Mouse (Mus musculus) heart, embryonic 14.5 days (tissue): Measurements from ENCODE around the gene Lrig2. TPM values are rescaled to one million over a fixed set of nuclear protein-coding genes. Genes with fewer than 3 reads are reported as not detected.

Source experiments
- ATAC-seq: fragments of 200-750 bp; cut with Nextera tagmentation; 2 replicates; pipeline ENCODE4 v1.8.0; 2017; ENCODE audit warnings: low read depth, moderate TSS enrichment; ENCODE audit not compliant: insufficient number of reproducible peaks, insufficient read depth, low FRiP score
- H3K27ac ChIP-seq, 2 experiments: fragments of 200-500 bp in 1 of 2; fragments of 300-500 bp in 1 of 2; sonication (generic) in 1 of 2; replicated peaks in 1 of 2; 2 replicates each; pipeline ENCODE4 v1.5.1; 2012 to 2014; ENCODE audit warnings: low read depth in 2 of 2, low read length in 2 of 2, control low read depth in 1 of 2, mild to moderate bottlenecking in 1 of 2, mixed read lengths in 1 of 2; ENCODE audit not compliant: control insufficient read depth in 1 of 2, insufficient read depth in 1 of 2
- H3K27me3 ChIP-seq: fragments of 300-500 bp; sonication (generic); 2 replicates; pipeline ENCODE4 v1.6.1; 2014; ENCODE audit warnings: mild to moderate bottlenecking, low read length, control low read depth; ENCODE audit not compliant: control insufficient read depth, insufficient read depth
- H3K36me3 ChIP-seq: fragments of 300-500 bp; sonication (generic); 2 replicates; pipeline ENCODE4 v1.6.1; 2014; ENCODE audit warnings: mild to moderate bottlenecking, control low read depth, low read length, mixed read lengths; ENCODE audit not compliant: control insufficient read depth, insufficient read depth
- H3K4me1 ChIP-seq, 2 experiments: fragments of 200-500 bp in 1 of 2; fragments of 300-500 bp in 1 of 2; sonication (generic) in 1 of 2; 2 replicates each; pipeline ENCODE4 v1.6.1; 2012 to 2014; ENCODE audit warnings: low read length in 2 of 2, control low read depth in 1 of 2, mixed read lengths in 1 of 2; ENCODE audit not compliant: control insufficient read depth in 2 of 2, insufficient read depth in 2 of 2
- H3K4me2 ChIP-seq: fragments of 300-500 bp; sonication (generic); 2 replicates; pipeline ENCODE4 v1.6.1; 2014; ENCODE audit warnings: mild to moderate bottlenecking, low read length
- H3K4me3 ChIP-seq, 2 experiments: fragments of 200-500 bp in 1 of 2; fragments of 300-500 bp in 1 of 2; sonication (generic) in 1 of 2; 2 replicates each; pipeline ENCODE4 v1.5.1; 2012 to 2014; ENCODE audit warnings: low read length in 2 of 2, mild to moderate bottlenecking in 2 of 2, control low read depth in 1 of 2, low read depth in 1 of 2, moderate library complexity in 1 of 2; ENCODE audit not compliant: control insufficient read depth in 1 of 2, insufficient read depth in 1 of 2
- H3K9ac ChIP-seq: fragments of 300-500 bp; sonication (generic); 2 replicates; pipeline ENCODE4 v1.6.1; 2014; ENCODE audit warnings: mild to moderate bottlenecking, low read length
- H3K9me3 ChIP-seq: fragments of 300-500 bp; sonication (generic); 2 replicates; pipeline ENCODE4 v1.6.1; 2016; ENCODE audit warnings: low read length, control low read depth; ENCODE audit not compliant: control insufficient read depth
- WGBS: fragments of 180-500 bp; shearing (Covaris S2); extraction: QIAGEN DNeasy Blood & Tissue Kit; methylation state at CpG from one replicate; pipeline ENCODE4 v1.1.7; 2014; 5-methylcytosine and 5-hydroxymethylcytosine counted together
- polyA plus RNA-seq: library from polyadenylated mRNA; unstranded; fragments of >200 nt; fragmentation: Nextera tagmentation; extraction: Ambion mirVana; gene quantifications from 2 replicates; pipeline ENCODE4 v1.2.1, GENCODE M21; 2014

Gene Lrig2
- polyA plus RNA-seq, 1 experiment from 2014 or later: 16.8 TPM

DNA sequence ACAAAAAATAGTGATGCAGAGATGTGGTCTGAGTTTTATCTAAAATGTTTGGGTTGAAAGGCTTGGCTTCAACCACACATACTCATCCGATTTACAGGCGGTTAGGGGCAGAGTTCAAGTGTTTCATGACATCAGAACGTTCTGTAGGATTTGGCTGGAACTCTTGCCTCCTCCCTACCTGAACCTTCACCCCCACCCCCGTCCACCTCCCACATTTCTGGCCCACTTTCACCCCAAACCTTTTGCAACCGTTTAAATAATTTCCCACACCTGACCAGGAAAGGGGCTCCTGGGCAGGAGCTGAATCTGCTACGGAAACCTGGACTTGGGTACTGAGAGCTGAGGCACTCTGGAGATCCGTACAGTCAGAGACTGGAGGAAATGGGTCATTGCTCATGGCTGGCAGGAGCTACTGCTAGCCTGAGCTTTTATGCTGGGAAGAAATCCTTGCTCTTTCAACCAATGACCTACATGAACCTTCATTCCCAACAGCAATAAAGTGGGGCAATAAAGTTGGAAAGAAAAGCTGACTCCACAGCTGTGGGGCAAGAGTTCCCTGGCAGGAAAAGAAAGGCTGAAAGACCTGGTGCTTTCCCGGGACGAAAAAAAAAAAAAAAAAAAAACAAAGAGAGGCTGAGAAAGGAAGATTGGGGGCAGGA is 28.9 kb upstream of the Lrig2 start:
- Histone ChIP-seq H3K9ac (no peak overlapping the region), H3K4me2 (no peak overlapping the region), H3K27me3 (no peaks in the 10 kb centered on the region), H3K4me1 (peaks cover 8 to 9% of the 10 kb centered on the region in 2 experiments; a peak in 3 of 4 replicates), H3K9me3 (no peaks in the 10 kb centered on the region), H3K36me3 (no peaks in the 10 kb centered on the region), H3K27ac (no peak overlapping the region), H3K4me3 (no peak overlapping the region)
- ATAC-seq: no peak
- WGBS: 62% methylated on average over 9 of the region's 9 CpGs

DNA sequence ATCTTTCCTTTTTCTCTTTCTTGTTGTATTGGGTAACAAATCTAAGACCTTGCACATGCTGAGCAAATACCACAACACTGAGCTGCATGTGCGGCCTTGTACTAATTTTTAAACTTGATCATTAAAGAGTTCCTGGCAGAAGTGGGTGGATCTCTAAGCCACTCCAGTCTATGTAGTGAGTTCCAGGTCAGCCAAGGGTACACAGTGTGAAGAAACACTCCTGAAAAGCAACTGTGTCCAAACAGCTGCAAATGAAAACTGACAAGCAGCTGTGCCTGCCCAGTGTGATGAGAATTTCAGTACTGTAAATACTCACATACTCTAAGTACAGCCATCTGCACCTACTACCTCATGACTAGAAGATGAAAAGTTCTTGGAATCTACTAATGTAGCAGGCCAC is 21.5 kb upstream of the Lrig2 start:
- no peaks in the 10 kb centered on the region for H3K27me3 ChIP-seq
- H3K4me3 ChIP-seq: no peak overlapping the region
- H3K4me1 ChIP-seq: no peaks in the 10 kb centered on the region
- H3K36me3 ChIP-seq: no peaks in the 10 kb centered on the region
- H3K9ac ChIP-seq: no peak overlapping the region
- H3K4me2 ChIP-seq: no peak overlapping the region
- ATAC-seq: no peak
- no peaks in the 10 kb centered on the region for H3K9me3 ChIP-seq
- no peak overlapping the region for H3K27ac ChIP-seq
- 85% methylated on average over 1 of the region's 1 CpGs for WGBS

DNA sequence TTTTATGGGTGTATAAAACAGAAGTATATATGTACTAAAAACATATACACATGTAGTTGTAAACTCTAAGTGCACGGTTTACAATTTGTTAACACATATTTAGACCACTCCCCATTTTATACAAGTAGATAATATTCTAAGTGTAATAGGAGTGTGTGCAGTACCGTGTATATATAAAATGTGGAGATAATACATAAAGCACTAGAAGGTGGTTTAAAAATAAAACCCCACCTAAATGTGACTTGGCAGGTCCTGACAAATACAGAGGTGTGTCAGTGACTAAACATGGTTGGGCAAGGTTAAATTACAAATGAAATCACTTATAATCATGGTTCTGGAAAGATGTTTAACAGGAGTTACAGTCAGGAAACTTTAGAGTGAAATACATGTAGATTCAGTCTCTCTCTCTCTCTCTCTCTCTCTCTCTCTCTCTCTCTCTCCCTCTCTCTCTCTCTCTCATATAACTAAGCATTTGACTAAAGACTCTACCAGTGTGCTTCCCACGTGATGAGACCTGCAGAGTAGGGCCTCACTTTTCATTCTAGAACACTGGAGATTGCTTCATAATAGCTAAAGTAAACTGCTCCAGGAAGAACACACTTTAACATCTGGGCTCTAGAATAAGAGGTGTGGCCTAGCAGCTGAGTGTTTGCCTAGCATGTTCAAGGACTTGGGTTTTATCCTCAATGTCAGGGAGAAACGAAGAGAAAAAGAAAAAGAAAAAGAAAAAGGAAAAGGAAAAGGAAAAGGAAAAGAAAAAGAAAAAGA is 14.6 kb upstream of the Lrig2 start:
- no peaks in the 10 kb centered on the region for H3K36me3 ChIP-seq
- H3K9me3 ChIP-seq: 0 out of 2 replicates have a peak, but pooled peaks cover 3% of the 10 kb centered on the region
- no peak overlapping the region for H3K4me3 ChIP-seq
- no peak overlapping the region for H3K27ac ChIP-seq
- H3K27me3 ChIP-seq: no peaks in the 10 kb centered on the region
- no peak for ATAC-seq
- no peak overlapping the region for H3K9ac ChIP-seq
- no peaks in the 10 kb centered on the region; a peak in 1 of 4 replicates for H3K4me1 ChIP-seq
- 64% methylated on average over 4 of the region's 4 CpGs for WGBS
- H3K4me2 ChIP-seq: no peak overlapping the region

DNA sequence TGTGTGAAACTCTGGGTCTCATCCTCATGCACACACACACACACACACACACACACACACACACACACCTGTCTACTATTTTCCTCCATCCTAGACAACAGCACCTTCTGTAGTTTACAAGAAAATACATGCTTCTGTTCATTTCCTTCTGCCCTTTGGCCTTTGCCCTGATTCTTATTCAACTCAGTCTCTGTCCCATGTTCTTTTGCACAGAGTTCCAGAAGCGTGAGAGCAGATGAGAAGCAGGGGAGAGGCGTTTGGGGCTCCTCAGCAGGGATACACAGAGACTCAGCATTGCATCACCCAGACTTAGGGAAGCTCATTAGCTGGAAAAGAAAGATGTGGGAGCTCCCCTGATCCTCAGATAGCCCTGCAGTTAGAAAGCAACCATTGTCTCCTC is 13.8 kb upstream of the Lrig2 start:
- Histone ChIP-seq H3K36me3 (no peaks in the 10 kb centered on the region), H3K9me3 (0 out of 2 replicates have a peak, but pooled peaks cover 3% of the 10 kb centered on the region), H3K4me1 (no peaks in the 10 kb centered on the region; a peak in 1 of 4 replicates), H3K27me3 (no peaks in the 10 kb centered on the region), H3K4me2 (no peak overlapping the region), H3K9ac (no peak overlapping the region), H3K27ac (no peak overlapping the region), H3K4me3 (no peak overlapping the region)
- WGBS: 47% methylated on average over 2 of the region's 2 CpGs
- no peak for ATAC-seq

DNA sequence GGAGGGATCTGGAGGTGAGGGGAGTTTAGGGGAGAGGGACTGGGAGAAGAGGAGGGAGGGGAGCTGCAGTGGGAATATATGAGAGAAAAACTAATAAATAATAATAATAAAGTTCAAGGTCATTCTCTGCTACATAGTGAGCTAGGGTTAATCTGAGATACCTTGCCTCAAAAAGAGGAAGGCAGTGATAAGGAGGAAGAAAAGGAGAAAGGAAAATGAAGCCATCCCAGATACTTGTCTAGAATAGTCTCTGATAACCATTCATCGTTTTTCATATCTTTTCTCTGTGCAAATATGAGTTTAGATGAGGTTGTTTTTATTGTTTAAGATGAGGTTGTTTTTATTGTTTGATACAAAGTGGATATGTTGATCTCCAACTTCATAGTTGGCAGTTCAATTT is 13.3 kb upstream of the Lrig2 start:
- no peaks in the 10 kb centered on the region for H3K27me3 ChIP-seq
- H3K4me1 ChIP-seq: no peaks in the 10 kb centered on the region; a peak in 1 of 4 replicates
- 0 out of 2 replicates have a peak, but pooled peaks cover 3% of the 10 kb centered on the region for H3K9me3 ChIP-seq
- no peak overlapping the region for H3K27ac ChIP-seq
- H3K4me3 ChIP-seq: no peak overlapping the region
- 53% methylated on average over 1 of the region's 1 CpGs for WGBS
- no peaks in the 10 kb centered on the region for H3K36me3 ChIP-seq
- H3K4me2 ChIP-seq: no peak overlapping the region
- H3K9ac ChIP-seq: no peak overlapping the region
- ATAC-seq: no peak

DNA sequence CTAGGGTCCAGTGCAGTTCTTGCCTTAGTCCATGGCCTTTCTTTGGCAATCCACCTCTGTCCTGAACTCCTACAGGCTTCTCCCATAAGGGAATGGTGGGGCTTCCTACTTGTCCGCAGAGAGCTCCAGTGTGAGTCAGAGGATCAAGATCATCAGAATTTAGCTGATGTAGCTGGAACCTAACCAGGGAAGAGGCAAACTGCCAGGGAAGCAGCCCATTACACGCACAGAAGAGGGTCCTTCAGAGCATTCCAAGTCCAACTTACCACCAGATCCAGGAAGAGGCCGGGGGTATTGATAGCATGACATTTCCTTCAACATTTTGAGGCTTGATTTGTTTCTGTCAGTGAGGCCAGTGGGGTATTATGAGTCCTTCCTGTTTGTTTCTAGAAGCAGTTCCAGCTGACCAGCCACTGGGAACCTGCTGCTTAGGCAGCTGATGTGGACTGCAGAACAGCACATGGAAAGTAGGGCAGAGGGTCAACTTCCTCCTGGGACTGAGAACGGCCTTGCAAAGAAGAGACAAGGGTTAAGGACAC is 11.7 kb upstream of the Lrig2 start:
- 0 out of 2 replicates have a peak, but pooled peaks cover 3% of the 10 kb centered on the region for H3K9me3 ChIP-seq
- no peak overlapping the region for H3K4me3 ChIP-seq
- H3K9ac ChIP-seq: no peak overlapping the region
- H3K4me2 ChIP-seq: no peak overlapping the region
- H3K27me3 ChIP-seq: no peaks in the 10 kb centered on the region
- no peak overlapping the region; a peak in 1 of 4 replicates for H3K27ac ChIP-seq
- no peaks in the 10 kb centered on the region for H3K36me3 ChIP-seq
- ATAC-seq: no peak
- 46% methylated on average over 4 of the region's 4 CpGs for WGBS
- H3K4me1 ChIP-seq: no peaks in the 10 kb centered on the region; a peak in 1 of 4 replicates

DNA sequence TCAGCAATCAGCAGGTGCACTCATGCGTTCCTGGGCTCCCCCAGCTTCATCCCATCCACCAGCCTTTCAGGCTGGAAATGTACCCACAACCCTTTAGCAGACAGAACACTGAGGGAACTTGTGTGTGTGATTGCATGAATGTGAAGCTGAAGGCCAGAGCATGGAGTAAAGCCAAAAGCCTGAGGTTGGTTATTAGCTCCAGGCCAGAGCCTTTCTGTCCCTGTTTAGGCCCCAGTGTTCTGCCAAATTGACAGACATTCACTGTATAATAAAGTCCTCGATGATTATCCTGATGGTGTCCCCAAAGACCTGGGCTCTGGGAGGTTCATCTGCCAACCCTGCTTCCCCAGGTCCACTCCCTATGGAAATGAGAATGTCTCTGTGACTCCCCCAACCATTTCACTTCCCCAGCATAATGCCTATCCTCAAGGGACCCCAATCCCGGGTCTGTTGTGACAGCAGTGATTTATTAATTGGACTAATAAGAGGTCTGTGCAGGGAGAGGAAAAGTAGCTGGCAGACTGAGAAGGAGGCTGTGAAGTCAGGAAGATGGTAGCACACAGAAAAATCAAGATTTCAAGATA is 9.7 kb upstream of the Lrig2 start:
- no peak overlapping the region for H3K4me3 ChIP-seq
- no peak overlapping the region for H3K27ac ChIP-seq
- no peaks in the 10 kb centered on the region for H3K36me3 ChIP-seq
- no peaks in the 10 kb centered on the region; a peak in 1 of 4 replicates for H3K4me1 ChIP-seq
- no peak for ATAC-seq
- H3K9me3 ChIP-seq: no peaks in the 10 kb centered on the region
- WGBS: 66% methylated on average over 3 of the region's 3 CpGs
- H3K4me2 ChIP-seq: no peak overlapping the region
- H3K27me3 ChIP-seq: no peaks in the 10 kb centered on the region
- no peak overlapping the region for H3K9ac ChIP-seq
